Mouse (Mus musculus): Measurements from ENCODE around the gene Pm20d1.
"Not testable (repeated sequence)": the region's sequence is repeated elsewhere in the genome, so short reads cannot be mapped to it uniquely, and the experiment has no call there.

Gene Pm20d1

GRCm38 (mm10) chr1:131795171-131795570 lies 2.0 kb upstream of the Pm20d1 start:
- DNase-seq = no peak

DNA sequence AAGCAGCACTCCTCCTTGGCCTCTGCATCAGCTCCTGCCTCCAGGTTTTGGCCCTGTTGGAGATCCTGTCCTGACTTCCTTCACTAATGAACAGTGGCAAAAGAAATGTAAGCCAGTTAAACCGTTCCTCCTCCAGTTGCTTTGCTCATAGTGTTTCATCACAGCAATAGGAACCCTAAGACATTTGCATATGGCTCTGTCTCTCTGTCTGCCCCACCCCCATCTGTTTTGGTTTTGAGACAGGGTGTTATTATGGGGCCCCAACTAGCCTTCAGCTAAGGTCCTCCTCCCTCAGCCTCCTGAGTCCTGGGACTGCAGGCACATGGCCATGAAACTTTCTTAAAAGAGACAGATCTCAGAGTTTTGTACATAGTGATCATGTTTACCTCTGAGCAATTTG lies 2.8 kb downstream of the Pm20d1 start:
- DNase-seq = no peak

- no peak for DNase-seq
These were observed 3.9 kb downstream of the Pm20d1 start for GRCm38 (mm10) chr1:131801071-131801470.

- no peak for DNase-seq
These were observed 5.5 kb downstream of the Pm20d1 start for GRCm38 (mm10) chr1:131802652-131803051.

GRCm38 (mm10) chr1:131804166-131804565 lies 7.0 kb downstream of the Pm20d1 start:
- no peak for DNase-seq

DNA sequence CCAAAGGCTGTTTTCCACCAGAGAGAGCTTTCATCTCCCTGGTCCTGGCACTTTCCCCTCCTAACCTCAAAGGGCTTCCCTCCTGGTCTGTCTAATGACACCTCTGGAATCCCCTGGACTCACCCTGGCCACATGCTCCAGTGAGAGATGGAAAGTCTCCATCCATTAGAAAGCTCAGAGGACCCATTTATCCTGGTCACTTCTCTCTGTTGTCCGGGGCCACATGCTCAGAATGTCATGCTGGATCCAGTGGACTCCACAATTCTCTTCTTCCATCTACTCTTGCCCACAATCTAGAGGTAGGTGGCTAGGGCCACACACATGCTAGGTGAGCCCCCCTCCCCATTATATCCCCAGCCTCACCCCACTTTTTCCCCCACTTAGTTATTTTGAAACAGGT lies 11.8 kb downstream of the Pm20d1 start:
- no peak for DNase-seq

GRCm38 (mm10) chr1:131809651-131810050 lies 12.5 kb downstream of the Pm20d1 start:
- no peak for DNase-seq

DNA sequence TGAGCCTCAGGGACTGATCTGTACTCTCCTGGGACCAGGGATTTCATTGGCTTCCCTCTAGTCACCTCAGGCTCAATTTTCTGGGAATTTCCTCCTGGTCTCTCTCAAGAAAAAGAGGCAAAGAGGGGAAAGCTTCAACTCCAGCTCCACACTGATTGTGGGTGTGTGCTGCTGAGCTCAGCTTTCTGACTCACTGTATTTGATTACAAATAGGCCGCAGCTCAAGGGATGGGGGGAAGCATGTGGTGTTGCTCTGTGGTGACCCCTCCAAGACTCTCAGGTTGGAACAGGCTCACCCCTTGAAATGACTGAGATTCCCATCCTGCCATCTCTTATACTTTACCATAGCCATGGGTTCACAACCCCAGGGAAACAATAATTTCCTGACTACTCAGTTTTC lies 14.2 kb downstream of the Pm20d1 start:
- no peak for DNase-seq

DNA sequence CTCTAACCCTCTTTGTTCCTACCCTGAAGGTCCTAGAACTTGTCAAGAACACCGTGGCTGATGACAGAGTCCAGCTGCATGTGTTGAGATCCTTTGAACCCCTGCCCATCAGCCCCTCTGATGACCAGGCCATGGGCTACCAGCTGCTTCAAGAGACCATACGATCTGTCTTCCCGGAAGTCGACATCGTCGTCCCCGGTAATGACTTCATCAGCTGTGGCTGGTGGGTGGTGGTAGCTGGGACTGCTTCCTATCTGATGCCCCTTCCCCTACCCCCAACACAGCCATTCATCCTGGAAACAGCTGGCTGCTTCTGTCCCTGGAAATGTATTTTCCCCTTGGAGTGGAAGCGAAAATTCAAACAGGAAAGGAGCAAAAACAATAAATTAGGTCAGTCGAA lies 14.8 kb downstream of the Pm20d1 start:
- DNase-seq = no peak

- no peak for DNase-seq
These were observed 15.6 kb downstream of the Pm20d1 start for GRCm38 (mm10) chr1:131812631-131813295.

DNA sequence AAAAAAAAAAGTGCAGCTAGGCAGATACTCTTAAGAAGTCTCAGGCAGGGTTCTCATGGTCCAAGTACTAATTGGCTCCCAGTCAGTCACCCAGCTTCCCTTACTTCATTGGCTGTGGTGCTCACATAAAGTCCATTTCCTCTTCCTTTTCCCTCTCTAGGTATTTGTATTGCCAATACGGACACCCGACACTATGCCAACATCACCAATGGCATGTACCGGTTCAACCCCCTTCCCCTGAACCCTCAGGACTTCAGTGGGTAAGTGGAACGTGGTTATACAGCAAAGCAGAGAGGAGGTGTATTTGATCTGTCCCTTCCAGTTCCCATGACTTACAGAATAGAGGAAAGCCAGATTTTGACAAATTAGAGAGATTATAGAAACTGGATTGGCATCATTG lies 16.6 kb downstream of the Pm20d1 start:
- DNase-seq = no peak

- no peak for DNase-seq
These were observed 17.0 kb downstream of the Pm20d1 start for GRCm38 (mm10) chr1:131814191-131814590.

DNA sequence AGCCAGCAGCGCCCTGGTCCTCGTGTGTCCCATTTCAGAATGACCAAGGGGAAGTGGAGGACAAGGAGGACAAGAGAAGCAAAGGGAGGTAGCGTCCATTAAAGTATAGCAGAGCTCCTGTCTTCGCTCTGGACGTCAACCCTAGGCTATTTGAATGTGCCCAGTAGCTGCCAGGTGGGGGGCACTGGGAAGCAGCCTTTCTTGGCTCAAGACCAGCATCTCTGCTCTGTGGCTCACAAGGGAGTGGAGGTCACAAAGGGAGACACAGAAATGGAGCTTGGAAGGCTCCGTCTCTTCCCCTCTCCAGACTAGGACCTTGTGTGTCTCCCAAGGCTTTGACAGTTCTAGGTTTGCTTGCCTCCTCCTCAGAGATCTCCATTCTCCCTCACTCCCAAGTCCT lies 19.7 kb downstream of the Pm20d1 start:
- DNase-seq = no peak

GRCm38 (mm10) chr1:131820353-131820752 lies 23.2 kb downstream of the Pm20d1 start:
- DNase-seq = not testable (repeated sequence)

- no peak for DNase-seq
These were observed 23.7 kb downstream of the Pm20d1 start for GRCm38 (mm10) chr1:131820887-131821328.

DNA sequence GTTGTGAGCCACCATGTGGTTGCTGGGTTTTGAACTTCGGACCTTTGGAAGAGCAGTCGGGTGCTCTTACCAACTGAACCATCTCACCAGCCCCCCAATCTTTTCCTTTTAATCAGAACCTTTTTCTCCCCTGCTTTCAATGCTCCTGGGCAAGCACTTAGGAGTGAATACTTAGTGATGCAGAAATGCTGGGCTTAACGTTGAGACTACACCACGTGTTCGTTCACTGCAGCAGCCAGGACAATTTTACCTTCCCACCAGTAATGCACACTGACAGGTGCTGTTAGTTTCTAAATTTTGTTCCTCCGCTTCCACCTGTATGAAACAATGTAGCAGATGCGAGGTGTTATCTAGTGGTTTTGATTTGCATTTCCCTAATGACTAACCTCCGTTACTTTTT lies 25.1 kb downstream of the Pm20d1 start:
- DNase-seq = no peak

DNA sequence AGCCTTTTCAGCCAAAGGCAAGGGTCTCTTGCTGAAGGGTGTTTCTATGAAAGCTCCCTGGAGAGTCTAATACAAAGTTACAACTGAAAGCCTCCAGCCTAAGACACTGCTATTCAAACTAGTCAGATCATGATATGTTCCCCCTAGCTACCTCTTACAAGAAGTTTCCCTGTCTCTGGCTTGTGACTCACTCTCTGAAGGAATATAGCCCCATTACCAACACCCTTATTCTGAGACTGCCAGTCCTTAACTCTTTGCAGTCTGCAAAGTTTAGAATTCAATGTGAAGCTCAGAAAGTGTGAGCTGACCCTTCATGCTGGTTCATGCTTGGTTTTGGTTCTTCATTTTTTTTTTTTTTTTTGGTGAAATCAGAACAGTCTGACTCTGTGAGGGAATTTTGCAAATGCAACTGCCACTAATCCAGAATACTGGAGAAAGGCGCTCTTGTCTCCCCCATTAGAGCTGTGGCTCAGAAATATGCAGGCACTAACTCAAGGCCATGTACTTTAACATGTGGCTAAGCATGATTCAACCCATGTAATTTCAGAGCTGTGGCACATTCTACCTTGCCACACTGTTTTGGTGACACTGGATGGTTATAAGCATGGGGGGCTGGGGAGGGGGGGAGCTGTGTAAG lies 25.8 kb downstream of the Pm20d1 start:
- no peak for DNase-seq

GRCm38 (mm10) chr1:131823563-131823962 lies 26.4 kb downstream of the Pm20d1 start:
- no peak for DNase-seq

DNA sequence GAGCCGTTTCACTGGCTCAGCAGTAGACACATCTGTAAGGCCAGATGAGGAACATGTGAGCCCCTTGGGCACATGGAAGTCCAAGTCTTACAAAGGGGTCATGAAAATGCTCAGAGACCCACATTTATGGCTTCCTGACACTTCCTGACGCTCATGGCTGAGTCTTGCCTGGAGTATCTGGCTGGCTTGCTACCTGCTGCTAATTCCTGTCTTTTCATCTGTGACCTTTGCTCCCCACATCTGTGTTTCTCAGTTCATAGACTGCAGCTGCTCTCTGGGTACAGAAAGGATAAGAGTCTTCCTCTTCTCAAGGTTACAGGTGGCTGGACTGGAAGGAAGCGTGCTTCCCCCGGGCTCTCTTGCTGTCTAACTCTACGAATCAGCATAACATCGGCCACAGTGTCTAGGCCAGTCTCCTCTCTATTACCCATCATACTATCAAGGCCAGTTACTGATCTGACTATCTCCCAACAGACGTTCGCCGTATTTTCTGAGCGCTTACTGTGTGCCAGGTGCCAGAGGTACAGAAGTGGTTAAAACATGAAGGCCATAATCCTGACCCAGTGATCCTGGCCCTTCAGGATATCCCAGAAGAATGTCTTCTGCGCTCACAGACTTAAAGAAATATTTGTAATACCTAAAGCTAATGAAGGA lies 27.5 kb downstream of the Pm20d1 start:
- DNase-seq = peak in 1 of 2 experiments; percentile 12

GRCm38 (mm10) chr1:131827207-131827786 lies 30.1 kb downstream of the Pm20d1 start, which contains the start of gene Slc41a1:
Gene Slc41a1 (plus strand): TSS chr1:131827493.
- DNase-seq = peak; percentile 18 to 52

DNA sequence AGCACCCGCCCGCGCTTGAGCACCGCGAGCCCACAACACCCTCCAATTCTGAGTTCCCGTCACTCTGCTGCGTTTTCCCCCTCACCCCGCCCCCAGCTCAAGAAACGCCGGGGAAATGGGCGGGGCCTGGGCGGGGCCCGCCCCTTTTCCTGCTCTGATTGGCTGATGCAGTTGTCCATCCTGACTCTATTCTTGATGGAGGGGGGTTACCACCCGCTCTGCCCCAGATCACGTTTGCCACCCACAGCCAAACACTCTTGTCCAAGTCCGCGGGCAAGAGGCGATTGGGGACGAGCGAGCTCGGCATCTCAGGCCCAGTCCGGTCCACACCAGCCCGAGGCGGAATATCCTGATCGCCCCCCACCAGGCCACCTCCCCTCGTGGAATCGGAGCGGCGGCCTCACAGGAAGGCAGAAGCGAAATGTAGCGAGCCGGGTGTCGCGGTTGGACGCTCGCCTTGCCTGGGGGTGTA lies 30.6 kb downstream of the Pm20d1 start:
- peak; percentile 90 to 92 for DNase-seq

GRCm38 (mm10) chr1:131828297-131829126 lies 31.3 kb downstream of the Pm20d1 start:
- DNase-seq = no peak

DNA sequence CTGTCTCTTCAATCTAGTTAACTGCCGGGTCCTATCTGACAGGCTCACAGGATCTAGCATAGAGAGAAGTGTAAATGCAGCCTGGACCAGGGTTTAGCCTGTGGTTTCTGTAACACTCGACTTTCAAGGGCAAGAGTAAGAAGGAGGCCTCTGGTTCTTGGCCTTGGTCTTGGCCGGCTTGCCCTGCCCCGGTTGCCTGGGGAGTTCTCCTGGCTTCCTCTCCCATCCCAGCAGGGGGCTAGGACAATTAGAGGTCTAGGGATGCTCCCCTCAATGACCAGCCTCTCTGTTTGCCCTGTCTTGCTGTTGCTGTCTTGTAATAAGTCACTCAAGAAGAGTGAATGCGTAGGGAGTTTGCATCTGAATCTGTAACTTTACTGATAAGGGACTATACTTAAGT lies 32.1 kb downstream of the Pm20d1 start:
- DNase-seq = no peak

Measured in thymus, adult 18-20 months (tissue).